Mouse (Mus musculus): Measurements from ENCODE around the gene Pomgnt1. TPM values are rescaled to one million over a fixed set of nuclear protein-coding genes. Genes with fewer than 3 reads are reported as not detected.

Gene Pomgnt1
- polyA plus RNA-seq, 1 experiment from 2014 or later = 49.0 TPM

DNA sequence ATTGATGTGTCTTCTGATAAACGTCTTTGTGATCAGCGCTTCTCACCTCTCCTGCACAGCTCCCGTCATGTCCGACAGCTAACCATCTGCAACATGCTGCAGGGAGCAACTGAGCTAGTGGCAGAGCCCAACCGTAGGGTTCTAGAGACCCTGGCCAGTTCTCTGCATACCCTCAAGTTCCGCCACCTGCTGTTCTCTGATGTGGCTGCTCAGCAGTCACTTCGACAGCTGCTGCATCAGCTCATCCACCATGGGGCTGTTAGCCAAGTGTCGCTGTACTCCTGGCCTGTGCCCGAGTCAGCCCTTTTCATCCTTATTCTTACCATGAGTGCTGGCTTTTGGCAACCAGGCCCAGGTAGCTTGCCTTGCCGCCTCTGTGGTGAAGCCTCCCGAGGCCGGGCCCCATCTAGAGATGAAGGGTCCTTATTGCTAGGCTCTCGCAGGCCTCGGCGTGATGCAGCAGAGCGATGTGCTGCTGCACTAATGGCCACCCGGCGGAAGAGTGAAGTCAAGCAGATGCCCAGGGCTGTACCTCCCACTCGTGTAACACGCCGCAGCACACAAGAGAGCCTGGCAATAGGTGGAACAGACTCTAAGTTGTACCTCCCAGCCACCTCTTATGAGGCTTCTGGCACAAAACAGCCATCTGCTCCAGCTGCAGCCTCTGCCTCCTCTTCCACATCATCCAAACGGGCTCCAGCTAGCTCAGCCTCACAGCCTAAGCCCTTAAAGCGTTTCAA is 35.0 kb upstream of the Pomgnt1 start:
- WGBS = 89% methylated on average over 23 of the region's 23 CpGs

DNA sequence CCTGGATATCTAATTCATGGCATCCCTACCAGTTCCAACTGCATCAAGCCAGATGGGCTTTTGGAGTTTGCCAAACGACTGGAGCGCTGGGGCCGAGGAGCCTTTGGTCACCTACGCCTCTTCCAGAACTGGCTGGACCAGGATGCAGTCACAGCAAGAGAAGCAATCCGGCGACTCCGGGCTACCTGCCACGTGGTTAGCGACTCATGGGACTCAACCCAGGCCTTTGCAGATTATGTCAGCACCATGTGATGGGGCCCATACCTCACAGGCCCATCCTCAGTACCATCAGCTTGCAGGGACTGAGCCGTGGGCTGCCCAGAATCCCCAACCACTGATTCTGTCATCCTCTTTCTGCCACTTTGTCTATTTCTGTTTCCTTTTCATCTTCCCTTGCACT is 27.3 kb upstream of the Pomgnt1 start:
- no peak overlapping the region for H3K27ac ChIP-seq (ENCODE audit: low read depth, low read length)
- H3K36me3 ChIP-seq (ENCODE audit: control insufficient read depth, insufficient read depth, low read length) = peaks cover 33% of the 10 kb centered on the region
- DNase-seq (ENCODE audit: low spot score) (no peak), ATAC-seq (ENCODE audit: low FRiP score) (no peak)
- H3K4me2 ChIP-seq (replicated peaks; ENCODE audit: low read depth, low read length) = no peak overlapping the region
- no peaks in the 10 kb centered on the region for H3K27me3 ChIP-seq (ENCODE audit: control insufficient read depth, insufficient read depth, low read length)
- H3K9ac ChIP-seq (ENCODE audit: low read depth, low read length) = no peak overlapping the region
- 89% methylated on average over 10 of the region's 10 CpGs for WGBS
- no peak overlapping the region for H3K4me3 ChIP-seq (ENCODE audit: low read depth, low read length)
- no peaks in the 10 kb centered on the region for H3K4me1 ChIP-seq (replicated peaks; ENCODE audit: control insufficient read depth, insufficient read depth, low read length)
- no peaks in the 10 kb centered on the region for H3K9me3 ChIP-seq (ENCODE audit: control insufficient read depth, low read length)

More for the DNA sequence above, 35.0 kb upstream of the Pomgnt1 start:
- H3K9me3 ChIP-seq (ENCODE audit: control insufficient read depth, low read length) = no peaks in the 10 kb centered on the region
- ATAC-seq (ENCODE audit: low FRiP score) (no peak), DNase-seq (ENCODE audit: low spot score) (no peak)
- no peak overlapping the region for H3K27ac ChIP-seq (ENCODE audit: low read depth, low read length)
- H3K4me1 ChIP-seq (replicated peaks; ENCODE audit: control insufficient read depth, insufficient read depth, low read length) = no peaks in the 10 kb centered on the region
- H3K4me2 ChIP-seq (replicated peaks; ENCODE audit: low read depth, low read length) = no peak overlapping the region
- no peak overlapping the region for H3K4me3 ChIP-seq (ENCODE audit: low read depth, low read length)
- H3K27me3 ChIP-seq (ENCODE audit: control insufficient read depth, insufficient read depth, low read length) = no peaks in the 10 kb centered on the region
- no peak overlapping the region for H3K9ac ChIP-seq (ENCODE audit: low read depth, low read length)
- peaks cover 14% of the 10 kb centered on the region for H3K36me3 ChIP-seq (ENCODE audit: control insufficient read depth, insufficient read depth, low read length)

DNA sequence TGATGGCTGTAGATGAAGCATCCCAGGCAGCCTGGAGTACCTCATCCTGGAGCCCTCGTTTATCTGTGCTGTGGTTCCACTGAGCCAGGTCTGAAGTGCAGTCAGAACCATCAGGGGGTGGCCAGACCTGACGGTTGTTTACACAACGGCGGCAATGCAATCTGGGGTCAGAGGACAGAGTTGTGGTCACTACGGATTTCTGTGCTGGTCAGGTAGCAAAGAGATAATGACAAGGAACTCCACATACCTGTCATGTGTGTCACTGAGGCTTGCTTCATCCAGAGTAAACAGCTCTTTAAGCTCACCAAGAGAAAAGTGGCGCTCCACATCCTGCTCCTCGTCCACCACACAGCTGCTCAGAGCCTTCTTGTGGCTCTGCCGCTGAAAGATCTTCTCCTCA is 26.4 kb upstream of the Pomgnt1 start:
- Histone ChIP-seq H3K27ac (ENCODE audit: low read depth, low read length) (no peak overlapping the region), H3K9ac (ENCODE audit: low read depth, low read length) (no peak overlapping the region), H3K4me3 (ENCODE audit: low read depth, low read length) (no peak overlapping the region), H3K4me2 (replicated peaks; ENCODE audit: low read depth, low read length) (no peak overlapping the region), H3K4me1 (replicated peaks; ENCODE audit: control insufficient read depth, insufficient read depth, low read length) (no peaks in the 10 kb centered on the region), H3K36me3 (ENCODE audit: control insufficient read depth, insufficient read depth, low read length) (peaks cover 34% of the 10 kb centered on the region), H3K9me3 (ENCODE audit: control insufficient read depth, low read length) (no peaks in the 10 kb centered on the region), H3K27me3 (ENCODE audit: control insufficient read depth, insufficient read depth, low read length) (no peaks in the 10 kb centered on the region)
- ATAC-seq (ENCODE audit: low FRiP score) = no peak
- no peak for DNase-seq (ENCODE audit: low spot score)
- WGBS = 88% methylated on average over 8 of the region's 8 CpGs

DNA sequence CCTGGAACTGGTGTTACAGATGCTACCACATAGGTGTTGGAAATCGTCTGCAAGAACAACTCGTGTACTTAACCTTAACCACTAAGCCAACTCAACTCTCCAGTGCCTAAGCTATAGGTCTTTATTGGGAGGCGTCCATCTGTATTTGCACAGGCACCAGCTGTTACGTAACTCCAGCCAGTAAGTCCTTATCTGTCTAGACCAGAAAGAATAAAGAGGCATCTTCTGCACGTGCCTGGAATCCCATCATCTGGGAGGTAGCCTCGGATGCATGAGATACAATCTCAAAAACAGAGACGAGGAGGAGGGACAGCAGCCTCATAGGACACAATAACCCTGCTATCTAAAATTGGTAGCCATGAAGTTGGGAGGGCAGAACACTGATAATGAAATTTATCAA is 22.7 kb upstream of the Pomgnt1 start:
- WGBS = 88% methylated on average over 7 of the region's 7 CpGs

DNA sequence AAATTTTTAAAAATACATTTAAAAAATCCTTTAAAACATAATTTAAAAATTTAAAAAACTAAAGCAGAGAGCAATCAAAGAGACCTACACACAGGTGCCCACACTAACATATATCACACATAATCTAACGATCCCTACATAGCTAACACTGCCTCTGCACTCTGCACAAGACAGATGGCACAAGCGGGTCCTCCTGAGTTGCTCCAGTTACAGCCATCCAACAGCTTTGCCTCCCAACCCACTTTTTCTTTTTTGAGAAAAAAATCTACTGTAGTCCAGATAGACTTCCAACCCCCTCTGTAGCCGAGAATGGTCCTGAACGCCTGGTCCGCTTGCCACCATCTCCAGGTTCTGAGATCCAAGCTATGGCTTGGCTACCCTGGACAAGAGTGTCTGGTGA is 18.4 kb upstream of the Pomgnt1 start:
- Histone ChIP-seq H3K36me3 (ENCODE audit: control insufficient read depth, insufficient read depth, low read length) (peaks cover 9% of the 10 kb centered on the region; the same call in 1 of the 2 replicates), H3K27me3 (ENCODE audit: control insufficient read depth, insufficient read depth, low read length) (no peaks in the 10 kb centered on the region), H3K4me2 (replicated peaks; ENCODE audit: low read depth, low read length) (no peak overlapping the region), H3K4me1 (replicated peaks; ENCODE audit: control insufficient read depth, insufficient read depth, low read length) (no peaks in the 10 kb centered on the region), H3K27ac (ENCODE audit: low read depth, low read length) (no peak overlapping the region), H3K9me3 (ENCODE audit: control insufficient read depth, low read length) (no peaks in the 10 kb centered on the region), H3K9ac (ENCODE audit: low read depth, low read length) (no peak overlapping the region), H3K4me3 (ENCODE audit: low read depth, low read length) (no peak overlapping the region)
- 94% methylated on average over 5 of the region's 5 CpGs for WGBS
- ATAC-seq (ENCODE audit: low FRiP score) (no peak), DNase-seq (ENCODE audit: low spot score) (no peak)

More for the DNA sequence above, 22.7 kb upstream of the Pomgnt1 start:
- no peak overlapping the region for H3K27ac ChIP-seq (ENCODE audit: low read depth, low read length)
- no peak overlapping the region for H3K9ac ChIP-seq (ENCODE audit: low read depth, low read length)
- H3K4me1 ChIP-seq (replicated peaks; ENCODE audit: control insufficient read depth, insufficient read depth, low read length) = no peaks in the 10 kb centered on the region
- peaks cover 32% of the 10 kb centered on the region; the same call in 1 of the 2 replicates for H3K36me3 ChIP-seq (ENCODE audit: control insufficient read depth, insufficient read depth, low read length)
- ATAC-seq (ENCODE audit: low FRiP score) (no peak), DNase-seq (ENCODE audit: low spot score) (no peak)
- no peak overlapping the region for H3K4me2 ChIP-seq (replicated peaks; ENCODE audit: low read depth, low read length)
- H3K9me3 ChIP-seq (ENCODE audit: control insufficient read depth, low read length) = no peaks in the 10 kb centered on the region
- no peak overlapping the region for H3K4me3 ChIP-seq (ENCODE audit: low read depth, low read length)
- no peaks in the 10 kb centered on the region for H3K27me3 ChIP-seq (ENCODE audit: control insufficient read depth, insufficient read depth, low read length)

DNA sequence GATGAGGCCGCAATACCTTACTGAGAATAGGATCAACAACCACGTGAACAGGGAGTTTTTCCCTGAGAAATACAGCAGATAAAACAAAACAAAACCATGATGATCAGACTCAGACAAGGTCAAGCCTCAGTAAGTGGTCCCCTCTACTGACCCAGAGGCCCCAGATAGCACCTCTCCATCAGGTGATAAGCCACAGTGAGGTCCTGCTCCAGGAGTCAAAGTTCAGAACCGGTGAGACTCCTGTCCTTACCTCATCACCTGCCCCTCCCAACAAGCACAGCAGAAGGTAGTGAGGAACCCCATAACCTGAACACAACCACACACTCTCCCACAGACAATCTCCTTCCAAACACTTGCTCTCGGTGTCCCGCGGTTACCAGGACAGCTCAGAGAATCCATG is 12.9 kb upstream of the Pomgnt1 start:
- no peaks in the 10 kb centered on the region for H3K4me1 ChIP-seq (replicated peaks; ENCODE audit: control insufficient read depth, insufficient read depth, low read length)
- H3K9ac ChIP-seq (ENCODE audit: low read depth, low read length) = no peak overlapping the region
- DNase-seq (ENCODE audit: low spot score) (no peak), ATAC-seq (ENCODE audit: low FRiP score) (no peak)
- H3K4me3 ChIP-seq (ENCODE audit: low read depth, low read length) = no peak overlapping the region
- no peak overlapping the region for H3K4me2 ChIP-seq (replicated peaks; ENCODE audit: low read depth, low read length)
- H3K9me3 ChIP-seq (ENCODE audit: control insufficient read depth, low read length) = no peaks in the 10 kb centered on the region
- H3K27ac ChIP-seq (ENCODE audit: low read depth, low read length) = no peak overlapping the region
- 94% methylated on average over 6 of the region's 6 CpGs for WGBS
- H3K27me3 ChIP-seq (ENCODE audit: control insufficient read depth, insufficient read depth, low read length) = no peaks in the 10 kb centered on the region
- peaks cover under 1% of the 10 kb centered on the region; the same call in 1 of the 2 replicates for H3K36me3 ChIP-seq (ENCODE audit: control insufficient read depth, insufficient read depth, low read length)

DNA sequence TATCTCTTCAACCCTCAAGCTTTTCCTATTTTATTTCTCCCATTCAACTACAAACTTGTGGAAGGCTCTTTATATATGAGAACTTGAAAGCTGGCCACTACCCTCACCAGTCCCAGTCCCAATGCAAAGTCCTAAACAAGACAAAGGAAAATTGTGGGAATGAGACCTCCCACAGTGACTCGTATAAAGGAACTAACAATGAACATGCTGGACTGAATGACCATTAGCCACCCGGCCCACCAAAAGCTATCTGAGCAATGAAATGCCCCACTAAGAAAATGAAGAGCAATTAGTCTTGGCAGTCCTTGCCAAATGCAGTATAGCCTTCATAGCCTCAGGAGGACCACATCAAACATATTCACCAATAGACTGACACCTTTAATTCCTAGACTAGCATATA is 12.2 kb upstream of the Pomgnt1 start:
- Histone ChIP-seq H3K27ac (ENCODE audit: low read depth, low read length) (no peak overlapping the region), H3K4me1 (replicated peaks; ENCODE audit: control insufficient read depth, insufficient read depth, low read length) (no peaks in the 10 kb centered on the region), H3K36me3 (ENCODE audit: control insufficient read depth, insufficient read depth, low read length) (no peaks in the 10 kb centered on the region), H3K9ac (ENCODE audit: low read depth, low read length) (no peak overlapping the region), H3K27me3 (ENCODE audit: control insufficient read depth, insufficient read depth, low read length) (no peaks in the 10 kb centered on the region), H3K4me2 (replicated peaks; ENCODE audit: low read depth, low read length) (no peak overlapping the region), H3K4me3 (ENCODE audit: low read depth, low read length) (no peak overlapping the region), H3K9me3 (ENCODE audit: control insufficient read depth, low read length) (no peaks in the 10 kb centered on the region)
- DNase-seq (ENCODE audit: low spot score) (no peak), ATAC-seq (ENCODE audit: low FRiP score) (no peak)
- WGBS = 71% methylated on average over 2 of the region's 2 CpGs

DNA sequence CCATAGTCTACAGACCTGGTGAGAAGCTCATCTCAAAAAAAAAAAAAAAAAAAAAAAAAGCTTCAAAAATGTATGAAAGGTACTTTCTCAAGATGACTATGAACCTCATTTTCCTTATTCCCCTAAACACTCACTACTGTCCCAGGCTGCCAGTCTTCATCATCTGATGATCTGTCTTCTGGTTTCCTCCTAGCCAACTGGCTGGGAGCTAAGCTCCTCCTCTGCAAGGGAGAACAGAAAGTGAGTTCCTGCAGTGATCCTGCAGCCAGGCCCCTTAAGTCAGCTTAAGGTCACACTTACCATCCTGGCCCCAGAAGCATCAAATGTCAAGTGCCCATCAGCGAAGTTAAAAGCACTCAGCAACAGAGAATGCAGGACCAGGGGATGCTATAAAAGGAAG is 878 bp upstream of the Pomgnt1 start:
- 0% methylated on average over 1 of the region's 1 CpGs for WGBS

DNA sequence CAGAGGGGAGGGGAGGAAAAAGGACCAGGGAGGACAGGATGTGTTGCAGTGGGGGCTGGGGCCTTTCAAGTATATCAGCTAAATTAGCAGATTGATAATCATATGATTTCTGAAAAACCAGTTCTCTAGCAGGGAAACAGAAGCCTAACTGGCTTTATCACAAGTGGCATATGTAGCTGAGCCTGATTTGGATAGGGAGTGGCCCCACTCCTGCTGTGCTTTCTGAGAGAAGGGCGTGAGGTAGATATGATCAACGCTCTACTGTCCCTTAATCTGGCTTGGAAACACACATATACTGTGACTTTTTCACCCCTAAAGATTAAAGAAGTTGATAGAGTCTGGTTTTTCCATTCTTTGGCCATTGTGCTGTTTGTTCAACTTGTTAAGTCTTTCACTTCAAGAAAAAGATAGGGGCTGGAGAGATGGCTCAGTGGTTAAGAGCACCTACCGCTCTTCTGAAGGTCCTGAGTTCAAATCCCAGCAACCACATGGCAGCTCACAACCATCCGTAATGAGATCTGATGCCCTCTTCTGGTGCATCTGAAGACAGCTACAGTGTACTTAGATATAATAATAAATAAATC is 2.3 kb downstream of the Pomgnt1 start:
- no peak for ATAC-seq (ENCODE audit: low FRiP score)
- DNase-seq (ENCODE audit: low spot score) = no peak
- H3K4me3 ChIP-seq (ENCODE audit: low read depth, low read length) = no peak overlapping the region

More for the DNA sequence above, 878 bp upstream of the Pomgnt1 start:
- DNase-seq (ENCODE audit: low spot score) (no peak), ATAC-seq (ENCODE audit: low FRiP score) (no peak)
- Histone ChIP-seq H3K27ac (ENCODE audit: low read depth, low read length) (no peak overlapping the region), H3K4me1 (replicated peaks; ENCODE audit: control insufficient read depth, insufficient read depth, low read length) (no peaks in the 10 kb centered on the region), H3K4me3 (ENCODE audit: low read depth, low read length) (peak overlapping the region; percentile 47), H3K4me2 (replicated peaks; ENCODE audit: low read depth, low read length) (peak overlapping the region; percentile 53), H3K27me3 (ENCODE audit: control insufficient read depth, insufficient read depth, low read length) (no peaks in the 10 kb centered on the region), H3K36me3 (ENCODE audit: control insufficient read depth, insufficient read depth, low read length) (0 out of 2 replicates have a peak, but pooled peaks cover 3% of the 10 kb centered on the region), H3K9ac (ENCODE audit: low read depth, low read length) (peak overlapping the region; percentile 50), H3K9me3 (ENCODE audit: control insufficient read depth, low read length) (no peaks in the 10 kb centered on the region)

More for the DNA sequence above, 2.3 kb downstream of the Pomgnt1 start:
- Histone ChIP-seq H3K9ac (ENCODE audit: low read depth, low read length) (no peak overlapping the region), H3K27me3 (ENCODE audit: control insufficient read depth, insufficient read depth, low read length) (no peaks in the 10 kb centered on the region), H3K36me3 (ENCODE audit: control insufficient read depth, insufficient read depth, low read length) (no peaks in the 10 kb centered on the region), H3K9me3 (ENCODE audit: control insufficient read depth, low read length) (no peaks in the 10 kb centered on the region), H3K4me2 (replicated peaks; ENCODE audit: low read depth, low read length) (no peak overlapping the region), H3K4me1 (replicated peaks; ENCODE audit: control insufficient read depth, insufficient read depth, low read length) (no peaks in the 10 kb centered on the region), H3K27ac (ENCODE audit: low read depth, low read length) (no peak overlapping the region)
- WGBS = 93% methylated on average over 4 of the region's 4 CpGs
